Mouse (Mus musculus): ENCODE data around the gene Tada2a.

The Tada2a gene

DNA sequence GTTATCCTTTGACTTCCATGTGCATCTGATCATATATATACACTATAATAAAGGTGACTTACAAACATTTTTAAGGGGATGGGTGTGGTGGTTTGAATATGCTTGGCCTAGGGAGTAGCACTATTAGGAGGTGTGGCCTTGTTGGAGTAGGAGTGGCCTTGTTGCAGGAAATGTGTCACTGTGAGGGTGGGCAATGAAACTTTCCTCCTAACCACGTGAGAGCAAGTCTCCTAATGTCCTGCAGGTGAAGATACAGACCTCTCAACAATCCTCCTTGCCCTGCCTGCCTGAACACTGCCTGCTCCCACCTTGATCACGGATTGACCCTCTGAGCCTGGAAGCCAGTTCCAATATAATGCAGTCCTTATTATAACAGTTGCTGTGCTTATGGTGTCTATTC is 22.3 kb downstream of the Tada2a start:
- no peak for DNase-seq

DNA sequence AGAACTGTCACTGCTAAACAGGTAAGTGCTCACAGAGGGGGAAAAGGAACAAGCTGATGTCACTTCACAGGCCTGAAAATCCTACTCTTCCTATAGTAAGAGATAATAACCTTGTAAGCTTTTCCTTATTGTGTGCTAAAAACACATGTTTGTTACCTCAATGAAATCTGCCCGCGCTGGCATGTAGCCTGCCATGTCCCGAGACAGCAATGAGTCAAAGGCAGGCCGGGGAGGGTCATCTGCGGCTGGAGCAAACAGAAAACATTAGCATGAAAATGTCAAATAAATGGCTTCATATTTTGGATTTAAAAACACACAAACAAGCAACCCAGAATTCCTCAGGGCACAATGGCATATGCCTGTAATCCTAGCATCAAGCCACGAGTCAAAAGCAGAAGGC is 25.4 kb downstream of the Tada2a start:
- DNase-seq = no peak

DNA sequence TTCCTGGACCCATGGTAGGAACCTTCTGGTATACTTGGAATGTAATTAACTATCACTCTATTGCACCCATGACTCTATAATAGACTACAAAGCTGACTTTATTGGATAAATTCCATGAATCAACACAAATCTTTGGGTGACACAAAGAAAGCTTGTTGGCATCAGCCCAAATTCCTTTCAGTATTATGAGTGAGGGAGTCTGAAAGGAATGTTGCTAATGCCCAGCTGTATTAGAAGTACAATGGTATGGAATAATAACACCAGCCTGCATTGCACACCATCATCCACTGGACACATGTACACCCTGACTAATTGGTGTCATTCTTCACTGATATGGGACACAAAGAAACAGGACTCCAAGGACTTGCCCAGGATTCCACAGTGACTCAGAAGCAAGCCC is 28.2 kb downstream of the Tada2a start:
- no peak for DNase-seq

DNA sequence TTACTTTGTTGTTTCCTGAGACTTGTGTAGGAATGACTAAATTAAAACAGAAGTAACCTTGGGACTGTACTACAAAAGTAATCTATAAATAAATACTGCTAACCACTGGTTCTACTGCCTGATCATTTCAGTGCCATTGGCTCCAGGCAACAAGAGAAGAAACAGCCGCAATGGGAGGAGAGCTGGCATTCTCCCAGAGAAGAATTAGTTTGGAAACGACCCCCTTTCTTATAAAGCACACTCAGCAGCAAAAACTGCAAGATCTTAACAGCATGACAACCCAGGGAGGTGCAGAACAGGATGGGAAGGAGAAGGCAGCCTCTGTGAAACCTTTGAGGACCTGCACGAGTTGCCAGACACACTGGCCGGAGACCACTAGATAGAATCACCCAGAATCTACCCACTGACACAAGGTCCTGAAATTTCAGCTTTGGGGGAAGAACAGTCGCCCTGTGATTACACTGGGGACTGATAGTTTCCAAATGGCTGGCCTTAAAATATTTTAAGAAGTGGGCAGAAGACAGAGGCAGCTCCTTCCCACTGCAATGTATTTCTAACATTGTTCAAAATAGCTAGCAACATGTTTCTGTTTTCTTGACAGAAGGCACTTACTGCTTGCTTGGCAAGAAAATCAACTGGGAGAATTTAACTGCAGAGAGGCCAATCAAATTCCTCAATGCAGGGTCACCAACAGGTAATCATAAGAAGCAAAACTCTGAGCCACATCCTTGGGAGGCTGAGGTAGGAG is 32.0 kb downstream of the Tada2a start:
- DNase-seq = peak; percentile 39

DNA sequence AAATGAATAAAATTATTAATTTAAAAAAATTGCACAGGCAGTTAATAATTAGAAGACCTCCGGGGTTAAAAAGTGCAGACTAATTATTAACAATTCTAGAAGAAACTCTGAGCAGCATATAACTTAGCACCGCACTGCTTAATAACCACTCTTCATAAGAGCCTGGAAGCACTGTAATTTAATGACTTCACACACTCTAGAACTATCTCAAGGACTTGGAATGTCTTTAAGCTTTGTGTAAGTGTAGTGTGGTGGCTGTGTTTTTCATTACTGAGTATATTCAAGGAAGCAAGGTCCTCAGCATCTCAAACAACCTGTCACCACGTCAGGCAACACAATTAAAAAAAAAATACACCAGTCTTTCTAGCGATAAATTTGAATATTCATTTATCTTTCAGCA is 34.3 kb downstream of the Tada2a start:
- DNase-seq = no peak

DNA sequence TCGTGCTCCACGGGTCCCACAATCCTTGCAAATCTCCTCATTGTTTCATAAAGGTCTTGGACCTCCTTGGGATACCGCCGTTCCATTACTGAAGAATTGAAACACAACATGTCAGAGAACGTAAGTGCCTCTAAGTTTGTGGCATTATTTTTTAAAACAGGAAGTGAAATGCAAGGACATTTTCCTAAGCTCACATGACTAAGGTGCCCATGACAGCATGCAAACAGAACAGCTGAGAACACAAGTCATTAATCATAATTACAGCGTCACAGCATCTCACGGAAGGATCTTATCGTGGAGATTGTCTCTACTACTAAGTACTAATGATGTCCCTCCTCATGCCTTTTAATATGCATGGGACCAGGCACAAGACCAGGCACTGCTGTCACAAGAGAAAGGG is 38.8 kb downstream of the Tada2a start:
- DNase-seq = no peak

DNA sequence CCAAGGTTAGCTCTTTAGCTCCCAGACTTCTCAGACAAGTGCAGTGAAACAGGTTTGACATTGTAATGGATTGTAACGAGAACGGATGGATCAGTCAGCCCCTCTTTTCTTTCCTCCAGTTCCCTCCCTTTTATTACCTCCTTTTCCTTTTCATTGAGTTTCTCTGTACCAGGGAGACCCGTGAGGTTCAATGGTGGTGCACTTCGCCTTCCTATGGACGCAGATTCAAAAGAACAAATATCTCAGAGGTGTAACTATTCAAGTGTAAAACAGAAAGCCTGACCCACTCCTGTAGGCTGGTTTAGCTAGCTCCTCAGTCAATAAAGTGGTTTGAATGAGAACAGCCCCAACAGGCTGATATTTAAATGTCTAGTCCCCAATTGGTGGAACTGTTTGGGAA is 47.5 kb downstream of the Tada2a start:
- DNase-seq = no peak

DNA sequence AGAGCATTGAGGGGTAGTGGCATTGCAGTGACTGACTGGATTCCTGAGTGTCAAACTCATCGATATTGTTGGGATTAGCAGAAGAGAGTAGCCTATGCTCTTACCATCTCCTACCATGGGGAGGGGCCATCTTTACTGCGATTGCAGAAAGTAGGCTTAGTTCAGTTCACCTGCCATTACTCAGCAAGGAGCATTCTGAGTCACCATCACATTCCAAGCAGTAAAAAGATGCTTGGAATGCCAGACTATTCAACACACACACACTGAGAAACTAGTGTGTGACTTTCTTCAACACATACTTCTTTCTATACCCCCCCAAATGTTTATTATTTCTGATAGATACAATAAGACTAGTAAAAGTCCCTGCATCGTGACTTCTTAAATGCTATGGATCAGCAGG is 49.1 kb downstream of the Tada2a start:
- no peak for DNase-seq

DNA sequence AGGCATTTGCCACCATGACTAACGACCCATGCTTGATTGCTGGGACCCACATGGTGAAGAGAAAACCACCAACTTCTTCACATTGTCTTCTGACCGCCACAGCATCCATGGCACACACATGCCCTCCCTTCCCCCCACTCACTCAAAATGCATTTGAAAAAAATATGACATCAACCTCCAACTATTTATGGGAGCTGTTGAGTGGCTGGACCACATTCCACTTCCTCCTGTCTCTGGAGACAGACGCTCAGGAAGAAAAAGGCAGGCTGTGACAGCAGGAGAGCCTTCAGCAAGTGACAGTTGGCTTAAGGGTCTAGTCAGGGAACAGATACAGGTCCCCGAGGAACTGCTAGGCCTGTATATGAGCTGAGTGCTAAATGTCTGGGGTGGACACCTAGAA is 49.5 kb downstream of the Tada2a start:
- no peak for DNase-seq

DNA sequence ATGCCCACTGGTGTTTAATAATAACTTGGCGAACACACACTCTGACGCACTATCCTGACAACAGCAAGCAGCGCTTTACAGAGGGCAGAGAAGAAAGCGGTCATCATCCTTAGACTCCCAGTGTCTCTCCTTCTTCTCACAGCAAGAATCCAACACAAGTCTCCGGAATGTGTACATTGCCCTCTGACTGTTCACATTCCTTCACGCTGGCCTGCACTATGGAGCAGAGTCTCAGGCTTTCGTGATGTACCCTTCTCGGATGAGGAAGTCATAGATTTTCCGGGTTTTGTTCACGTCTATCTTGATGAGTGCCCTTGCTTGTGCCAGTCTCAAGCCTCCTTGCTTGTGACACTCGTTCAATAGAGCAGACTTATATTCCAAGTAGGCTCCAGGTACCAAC is 50.0 kb downstream of the Tada2a start:
- no peak for DNase-seq

DNA sequence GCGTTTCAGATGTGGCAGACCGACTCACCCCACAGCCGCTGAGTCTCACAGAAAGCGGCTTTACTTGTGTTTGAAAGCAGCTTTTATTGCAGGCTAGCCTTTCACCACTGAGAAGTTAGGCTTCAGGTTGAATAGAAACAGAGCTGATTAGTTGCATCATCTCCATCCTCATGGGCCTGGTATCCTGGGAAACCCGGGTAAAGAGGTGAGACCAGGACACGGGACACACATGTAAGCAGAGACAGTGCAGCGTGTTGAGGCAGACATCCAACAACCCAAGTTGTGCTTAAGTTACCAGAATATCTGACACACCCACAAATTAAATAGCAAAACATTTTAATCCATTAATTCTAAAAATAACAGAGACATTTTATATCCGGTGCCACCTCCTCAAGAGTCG is 50.8 kb downstream of the Tada2a start:
- no peak for DNase-seq

DNA sequence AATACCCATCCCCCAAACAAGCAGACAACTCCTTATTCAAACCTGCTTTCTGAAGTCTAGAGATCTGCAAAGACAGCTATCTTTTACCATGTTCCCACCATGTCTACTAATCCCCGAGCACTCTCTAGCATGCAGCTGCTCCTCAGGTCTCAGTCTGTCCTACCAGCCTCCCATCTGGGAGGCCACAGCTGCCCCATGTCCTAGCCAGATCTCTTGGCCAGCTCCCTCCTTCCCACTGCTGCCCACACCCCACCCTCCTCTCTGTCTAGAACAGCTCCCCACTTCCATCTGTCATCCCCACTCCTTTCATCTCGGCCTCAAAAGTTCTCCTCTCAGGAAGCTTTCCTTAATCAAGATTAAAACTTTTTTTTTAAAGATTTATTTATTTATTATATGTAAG is 52.4 kb downstream of the Tada2a start:
- DNase-seq = no peak

DNA sequence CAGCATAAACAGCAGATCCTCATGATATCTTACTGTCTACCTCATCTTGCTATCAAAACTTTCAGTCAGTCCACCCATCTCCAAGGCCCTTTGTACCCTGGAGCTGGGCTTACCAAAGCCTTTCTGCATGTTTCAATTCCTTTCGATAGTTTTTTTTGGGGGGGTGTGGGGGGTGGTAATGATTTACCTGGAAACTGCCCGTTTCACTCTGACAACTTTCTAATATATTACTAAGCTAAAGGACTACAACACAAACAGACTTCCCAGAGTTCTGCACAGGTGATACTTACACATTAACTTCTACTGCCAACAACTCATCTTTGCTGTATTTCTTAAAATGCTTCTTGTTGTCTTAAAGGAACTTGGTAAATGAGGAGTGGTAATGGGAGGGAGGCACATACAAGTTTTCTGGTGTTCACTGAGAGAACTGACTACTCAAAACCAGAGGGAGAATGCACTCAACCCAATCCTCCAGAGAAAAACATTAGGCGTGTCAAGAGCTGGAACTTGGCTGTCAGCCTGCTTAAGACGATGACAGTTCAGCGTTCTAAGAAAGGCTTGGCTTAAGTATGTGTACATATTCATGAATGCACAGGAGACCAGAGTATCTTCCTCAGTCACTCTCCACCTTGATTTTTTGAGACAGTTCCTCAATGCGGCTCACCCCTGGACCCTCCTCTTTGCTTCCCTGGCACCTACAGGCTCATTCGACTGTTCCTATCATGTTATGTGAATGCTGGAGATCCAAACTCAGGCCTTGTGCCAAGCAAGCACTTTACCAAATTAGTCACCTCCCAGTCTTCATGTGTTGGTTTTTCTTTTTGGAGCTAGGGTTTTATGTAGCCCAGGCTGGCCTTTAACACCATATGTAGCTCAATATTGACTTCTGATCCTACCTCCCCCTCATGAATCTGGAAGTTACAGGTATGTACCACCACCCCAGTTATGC is 55.3 kb downstream of the Tada2a start:
- no peak for DNase-seq

DNA sequence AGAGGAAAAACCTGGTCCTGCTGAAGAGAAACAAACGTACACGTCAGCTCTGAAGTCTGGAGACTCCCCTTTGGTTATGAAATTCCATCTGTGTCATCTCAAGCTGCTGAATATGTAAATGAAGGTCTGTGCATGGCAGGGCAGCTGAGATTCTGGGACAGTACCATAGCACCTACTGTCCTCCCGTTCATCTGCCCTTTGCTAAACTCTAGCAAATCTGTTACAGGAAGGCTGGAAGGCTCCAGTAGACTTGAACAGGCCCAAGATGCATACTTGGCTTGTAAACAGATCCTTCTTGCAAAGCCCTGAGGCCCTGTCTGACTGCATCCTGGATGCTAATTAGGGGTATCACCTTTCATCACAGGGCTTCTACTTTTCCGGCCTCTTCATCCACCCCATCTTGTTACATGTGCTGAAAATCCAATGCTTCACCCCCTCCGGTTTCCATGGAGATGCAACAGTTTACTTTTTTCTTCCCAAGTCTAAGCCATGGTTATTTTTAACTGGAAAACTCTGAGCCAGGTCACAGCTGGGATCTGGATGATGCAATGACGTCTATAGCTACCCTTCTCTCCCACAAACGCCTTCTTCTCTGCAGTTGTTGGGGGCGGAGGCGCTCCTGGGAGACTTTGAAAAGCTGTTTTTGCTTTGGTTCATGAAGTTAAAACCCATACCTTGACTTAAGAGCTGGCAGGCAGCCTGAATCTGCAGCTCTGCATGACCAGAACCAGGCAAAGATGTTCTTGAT is 56.3 kb downstream of the Tada2a start:
- peak; percentile 70 for DNase-seq

DNA sequence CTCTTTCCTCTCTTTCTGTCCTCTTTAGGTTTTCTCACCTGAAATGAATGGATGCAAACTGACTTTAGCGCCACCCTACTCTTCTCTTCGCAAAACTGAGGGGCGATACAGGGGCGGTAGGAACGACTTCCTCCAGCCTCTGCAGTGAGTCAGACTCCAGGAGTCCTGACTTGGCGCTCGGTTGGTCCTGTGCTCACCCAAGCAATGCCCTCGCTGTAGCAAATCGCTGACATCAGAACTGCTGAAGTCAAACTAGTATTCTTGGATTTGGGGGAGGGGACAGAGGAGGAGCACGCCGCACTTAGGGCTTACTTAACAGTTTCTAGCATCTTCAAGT is 60.4 kb downstream of the Tada2a start, which contains the start of gene Dusp14:
Dusp14 (minus strand) TSS at position 228 of the 337 bp plus-strand sequence.
- no peak for DNase-seq

DNA sequence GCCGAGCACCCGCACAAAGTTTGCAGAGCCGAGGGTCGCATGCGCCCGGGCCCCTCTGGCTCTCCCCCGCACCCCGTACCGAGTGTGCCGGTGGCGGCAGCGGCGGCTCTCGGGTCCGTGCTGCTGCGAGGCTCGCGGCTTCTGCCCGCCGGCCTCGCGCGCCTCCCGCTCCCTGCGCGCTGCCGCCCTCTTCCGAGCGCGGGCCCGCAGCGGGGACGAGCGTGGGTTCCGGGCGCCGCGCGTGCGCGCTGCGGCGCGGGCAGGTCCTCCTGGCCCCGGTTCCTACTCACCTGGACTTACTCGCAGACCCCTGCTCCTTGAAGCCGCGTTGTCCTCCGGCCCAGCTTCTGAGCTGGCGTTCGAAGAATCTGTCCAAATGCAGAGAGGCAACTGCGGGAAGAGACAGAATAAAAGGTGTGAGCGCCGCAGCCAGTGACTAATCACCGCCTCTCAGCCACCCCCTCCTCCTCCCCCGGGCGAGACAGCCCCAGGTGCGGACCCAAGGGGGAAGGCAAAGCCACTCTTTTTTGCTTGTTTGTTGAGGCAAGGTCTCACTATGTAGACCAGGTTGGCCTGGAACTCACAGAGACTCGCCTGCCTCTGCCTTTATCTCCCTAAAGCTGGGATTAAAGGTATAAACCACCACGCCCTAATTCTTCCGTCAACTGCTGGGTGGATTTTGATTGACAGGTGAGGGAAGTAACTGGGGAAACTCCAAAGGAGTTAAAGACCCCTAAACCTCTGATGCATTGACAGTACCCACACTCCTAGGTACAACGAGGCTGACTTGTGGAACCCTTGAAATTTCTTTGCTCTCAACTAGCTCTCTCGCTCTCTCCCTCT is 61.0 kb downstream of the Tada2a start:
- no peak for DNase-seq

DNA sequence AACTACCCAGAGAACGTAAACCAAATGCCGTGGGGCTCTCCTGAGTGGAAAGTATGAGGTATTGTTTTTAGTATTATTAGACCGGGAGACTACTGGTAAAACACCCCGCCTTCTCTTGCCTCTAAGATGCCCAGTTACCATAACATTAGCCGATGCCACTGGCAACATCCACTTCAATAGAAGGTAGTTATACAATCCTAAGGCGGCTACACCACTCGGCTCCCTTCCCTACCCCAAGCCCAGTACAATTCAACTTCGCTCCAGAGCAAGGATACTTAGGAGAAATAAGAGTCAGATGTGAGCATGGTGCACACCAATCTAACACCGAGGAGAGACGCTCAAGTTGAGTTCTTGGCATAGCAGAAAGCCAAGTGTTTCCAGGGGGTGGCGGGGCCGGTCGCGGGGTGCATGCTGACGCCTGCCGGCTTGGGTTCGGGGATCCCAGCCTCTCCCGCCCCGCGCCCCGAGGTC is 61.6 kb downstream of the Tada2a start:
- no peak for DNase-seq

DNA sequence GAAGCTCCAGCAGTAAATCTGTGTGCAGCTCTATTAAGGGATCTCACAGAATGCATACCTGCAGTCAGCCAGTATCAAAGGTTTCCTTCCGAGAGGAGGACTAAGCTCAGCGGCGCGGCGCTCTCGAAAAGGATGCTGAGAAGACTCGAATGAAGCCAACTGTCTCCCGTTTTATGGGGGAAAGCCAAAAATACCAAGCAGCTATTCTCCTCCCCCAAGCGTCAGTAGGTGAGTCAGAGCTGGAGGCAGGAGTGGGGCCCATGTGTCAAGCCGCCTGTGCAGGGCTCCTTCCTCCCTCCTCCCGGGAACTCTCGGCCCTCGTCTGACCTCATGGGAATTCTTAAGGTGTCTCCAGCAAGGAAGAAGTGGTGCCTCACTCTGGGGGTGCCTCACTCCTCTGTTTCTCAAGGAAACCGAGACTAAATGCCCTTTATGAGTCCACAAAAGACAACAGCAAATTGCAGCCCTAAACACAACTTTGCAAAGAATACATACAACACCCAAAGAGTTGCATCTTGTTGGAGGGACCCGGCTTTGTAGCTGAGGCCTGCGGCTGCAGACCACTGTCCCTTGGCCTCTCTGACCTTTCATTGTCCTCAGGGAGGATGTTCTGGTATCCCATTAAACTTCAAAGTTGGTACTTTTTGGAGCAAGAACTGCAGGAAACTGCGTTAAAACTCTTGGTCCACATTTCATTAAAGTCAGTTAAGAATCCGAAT is 62.3 kb downstream of the Tada2a start:
- peak; percentile 54 for DNase-seq

DNA sequence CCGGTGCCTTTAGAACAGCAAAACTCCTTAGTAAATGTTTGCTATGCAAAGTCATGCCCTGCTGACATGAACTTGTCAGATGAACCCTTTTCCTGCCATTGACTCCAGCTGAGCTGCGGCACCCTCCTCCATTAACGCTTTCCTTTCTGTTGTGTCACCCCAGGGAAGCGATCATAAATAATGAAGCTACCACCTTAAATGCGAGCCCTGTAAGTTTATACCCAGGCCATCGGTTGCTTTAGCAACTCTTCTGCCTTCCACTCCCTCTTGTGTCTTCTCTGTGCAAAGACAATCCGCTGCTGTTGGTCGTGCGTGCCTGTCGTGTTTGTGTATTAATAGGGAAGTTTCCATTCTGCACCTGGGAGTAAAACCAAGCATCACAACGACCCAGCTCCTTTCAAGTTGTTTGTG is 63.3 kb downstream of the Tada2a start:
- DNase-seq = peak; percentile 47

DNA sequence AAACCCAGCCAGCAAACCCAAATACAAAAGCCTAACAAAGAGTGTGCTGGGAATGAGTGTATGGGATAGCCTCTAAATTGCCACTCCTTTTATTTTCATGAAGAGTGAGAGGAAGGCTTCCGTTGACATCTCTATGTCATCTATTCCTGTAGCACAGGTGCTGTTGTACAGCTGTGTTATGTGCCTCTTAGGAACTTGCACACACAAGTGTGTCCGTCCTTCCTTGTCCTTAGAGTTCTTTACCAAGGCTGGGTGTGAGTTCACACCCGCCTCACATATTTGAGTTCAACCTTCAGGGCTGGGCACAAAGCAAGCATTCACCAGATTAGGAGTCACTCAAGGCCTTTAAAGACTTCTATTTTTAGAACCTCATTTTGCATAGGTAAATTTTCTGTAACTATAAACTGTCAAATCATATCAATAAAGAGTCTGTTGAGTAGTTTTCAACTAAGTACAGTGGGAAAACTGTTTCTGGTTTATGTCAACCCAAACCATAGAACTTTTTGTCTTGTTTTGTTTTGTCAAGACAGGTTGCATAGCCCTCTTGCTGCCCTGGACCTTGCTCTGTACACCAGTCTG is 65.7 kb downstream of the Tada2a start:
- no peak for DNase-seq

DNA sequence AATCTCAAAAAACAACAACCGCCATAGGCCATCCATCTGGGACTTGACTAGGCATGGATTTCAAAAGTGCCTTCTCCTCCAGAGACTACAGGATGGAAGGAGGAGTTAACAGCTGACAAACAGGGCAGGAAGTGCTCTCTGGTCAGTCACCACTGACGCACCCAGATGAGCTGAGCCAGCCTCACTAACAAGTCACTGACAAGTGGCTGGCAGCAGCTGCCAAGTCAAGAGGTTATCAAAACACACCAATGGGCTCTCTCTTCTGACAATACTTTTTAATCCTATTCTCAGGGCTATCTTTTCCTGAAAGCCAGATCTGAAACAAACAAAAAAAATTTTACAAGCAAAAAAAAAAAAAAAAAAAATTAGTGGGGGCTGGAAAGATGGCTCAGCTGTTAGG is 66.6 kb downstream of the Tada2a start:
- no peak for DNase-seq

Data from layer of hippocampus, adult 9-11 months (tissue).